Mouse (Mus musculus): ENCODE results near the gene Rgs12.

Rgs12 gene

GRCm38 (mm10) chr5:34984933-34985332 is 35.7 kb downstream of the Rgs12 start:
- no peak for DNase-seq

GRCm38 (mm10) chr5:34985867-34986266 is 36.6 kb downstream of the Rgs12 start:
- DNase-seq: peak; percentile 80

- DNase-seq: no peak
Measured at GRCm38 (mm10) chr5:34987396-34987795, 38.2 kb downstream of the Rgs12 start.

DNA sequence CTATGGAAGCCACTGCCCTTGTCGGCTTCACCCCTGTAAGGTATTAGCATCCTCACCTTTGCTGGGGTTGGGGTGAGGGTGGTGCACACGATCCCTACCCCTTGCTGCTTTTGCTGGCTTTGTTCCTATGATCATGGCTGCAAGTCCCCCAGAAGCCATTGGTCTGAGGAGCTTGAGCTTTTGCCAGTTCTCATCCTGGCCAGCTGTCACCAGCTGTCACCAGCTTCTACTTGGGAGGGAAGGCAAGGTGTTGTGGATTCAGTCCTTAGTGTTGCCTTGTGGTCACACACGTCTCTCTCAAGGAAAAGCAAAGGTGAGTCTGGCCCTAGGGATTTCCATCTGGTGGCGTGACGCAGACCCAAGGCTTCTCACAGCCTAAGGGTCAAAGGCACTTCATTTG is 39.4 kb downstream of the Rgs12 start:
- peak; percentile 65 for DNase-seq

- DNase-seq: no peak
Measured at GRCm38 (mm10) chr5:34989321-34989772, 40.1 kb downstream of the Rgs12 start.

- no peak for DNase-seq
Measured at GRCm38 (mm10) chr5:34998754-34999153, 49.5 kb downstream of the Rgs12 start.

DNA sequence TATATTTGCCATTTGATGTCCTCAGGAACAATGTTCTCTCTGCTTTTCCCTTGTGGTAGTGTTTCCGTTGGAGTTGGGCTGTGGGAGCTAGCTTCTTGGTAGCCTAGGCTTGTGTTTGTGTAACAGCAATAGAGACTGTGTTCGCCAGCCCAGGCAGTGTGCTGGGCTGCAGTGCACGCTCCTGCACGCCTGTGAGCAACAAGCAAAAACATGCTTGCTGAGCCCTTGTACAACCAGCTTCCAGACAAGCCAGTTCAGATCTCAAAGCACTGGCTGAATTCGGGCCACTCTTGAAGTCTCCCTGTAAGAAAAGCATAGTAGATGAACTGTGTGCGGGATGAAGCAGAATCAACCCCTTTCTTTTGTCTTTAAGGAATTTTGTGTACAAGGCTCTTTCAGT is 50.0 kb downstream of the Rgs12 start:
- DNase-seq: no peak

GRCm38 (mm10) chr5:35000323-35000722 is 51.1 kb downstream of the Rgs12 start:
- DNase-seq: no peak

DNA sequence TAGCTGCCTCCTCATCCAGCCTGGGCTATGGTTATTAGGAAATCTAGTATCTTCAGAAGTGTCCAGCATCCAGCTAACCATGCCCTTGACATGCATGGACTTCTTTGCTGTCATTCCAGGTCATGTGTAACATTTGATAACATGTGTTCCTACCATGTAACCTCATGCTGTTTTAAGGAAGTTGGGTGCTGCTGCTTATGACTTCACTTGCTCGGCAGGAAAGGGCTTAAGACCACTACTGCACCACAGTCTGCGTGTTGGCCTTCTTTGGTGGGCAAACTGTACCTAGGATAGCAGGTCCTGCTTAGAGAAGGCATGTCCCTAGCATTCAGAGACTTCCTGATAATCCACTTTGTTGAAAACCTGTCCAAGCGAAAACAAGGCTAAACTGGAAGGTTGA is 51.9 kb downstream of the Rgs12 start:
- no peak for DNase-seq

DNA sequence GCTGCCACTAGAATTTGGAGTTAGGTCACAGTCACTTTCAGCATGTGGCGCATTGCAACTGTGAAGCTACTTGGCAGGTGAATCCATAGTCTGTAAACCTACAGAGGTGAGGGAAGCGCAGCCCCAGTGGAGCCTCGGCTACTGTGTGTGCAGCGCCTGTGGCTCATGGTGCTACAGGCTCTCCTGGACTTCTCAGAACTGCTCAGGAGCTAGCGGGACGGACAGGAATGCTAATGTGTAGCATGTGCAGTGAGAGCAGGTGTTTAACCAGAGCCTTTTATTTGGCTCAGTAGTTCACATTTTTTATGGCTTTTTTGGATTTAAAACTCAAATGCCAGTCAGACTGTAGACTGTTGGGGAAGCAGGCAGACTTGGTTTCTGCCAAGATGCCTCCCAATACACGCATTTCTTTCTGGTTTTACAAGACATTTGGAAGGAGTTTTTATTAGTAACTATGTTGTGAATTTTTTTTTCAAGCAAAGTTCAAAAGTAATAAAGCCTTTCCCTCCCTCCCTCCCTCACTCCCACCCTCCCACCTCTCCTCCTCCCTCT is 54.4 kb downstream of the Rgs12 start:
- DNase-seq: no peak

DNA sequence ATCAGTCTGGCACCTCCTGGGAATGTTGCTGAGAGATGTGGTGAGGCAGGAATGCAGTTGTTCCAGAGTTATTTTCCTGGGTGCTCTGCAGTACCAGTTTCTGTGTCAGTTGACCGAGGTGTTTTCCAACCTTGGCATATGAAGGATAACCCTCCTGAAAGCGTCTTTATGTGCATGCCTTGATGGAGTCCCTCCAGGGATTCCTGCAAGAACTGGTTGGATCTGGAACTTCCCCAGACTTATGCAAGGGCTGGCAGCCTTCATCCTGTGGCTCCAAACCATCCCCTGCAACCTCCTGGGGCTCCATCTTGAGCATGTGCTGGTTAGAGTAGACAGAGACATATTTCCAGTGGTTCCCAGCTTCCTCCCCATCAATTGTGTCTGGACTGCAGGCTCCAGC is 55.5 kb downstream of the Rgs12 start:
- no peak for DNase-seq

DNA sequence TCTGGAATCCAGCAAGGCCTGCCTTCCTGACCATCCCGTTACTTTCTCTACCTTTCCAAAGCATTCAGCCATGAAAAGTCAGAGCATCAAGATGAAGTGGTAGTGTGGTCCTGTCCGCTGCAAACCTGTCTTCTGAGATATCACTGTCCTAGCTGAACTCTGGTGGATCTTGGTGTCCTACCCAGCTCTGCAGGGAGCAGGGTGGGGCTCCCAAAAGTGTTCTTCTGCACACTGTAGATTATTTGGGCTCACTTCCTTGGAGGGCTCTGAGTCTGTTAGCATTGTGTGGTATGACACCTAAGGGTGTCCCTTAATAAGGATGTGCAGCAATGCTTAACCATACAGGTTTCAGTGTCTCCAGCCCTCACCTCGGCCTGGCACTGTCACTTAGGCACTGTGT is 56.4 kb downstream of the Rgs12 start:
- no peak for DNase-seq

GRCm38 (mm10) chr5:35006599-35006998 is 57.4 kb downstream of the Rgs12 start:
- peak; percentile 48 for DNase-seq

DNA sequence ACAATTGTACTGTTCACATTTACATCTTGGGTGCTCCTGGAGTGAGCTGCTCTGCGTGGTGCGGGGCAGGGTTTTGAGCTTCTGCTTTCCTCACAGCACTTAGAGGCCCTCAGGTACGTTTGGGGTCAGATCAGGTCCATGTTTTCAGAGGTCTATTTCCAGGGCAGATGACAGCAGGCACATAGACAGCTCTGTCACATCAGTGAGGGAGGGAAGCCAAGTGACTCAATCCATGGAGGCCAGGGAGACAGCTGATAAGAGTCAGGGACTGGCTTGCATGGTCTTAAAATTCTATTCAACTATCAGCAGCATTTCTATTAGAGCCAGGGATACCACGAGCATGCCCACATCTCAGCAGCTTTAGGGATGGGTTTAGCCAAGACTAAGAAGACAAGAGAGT is 59.9 kb downstream of the Rgs12 start:
- DNase-seq: no peak

- no peak for DNase-seq
Measured at GRCm38 (mm10) chr5:35010656-35011055, 61.4 kb downstream of the Rgs12 start.

GRCm38 (mm10) chr5:35011156-35011923 is 62.1 kb downstream of the Rgs12 start:
- no peak for DNase-seq

DNA sequence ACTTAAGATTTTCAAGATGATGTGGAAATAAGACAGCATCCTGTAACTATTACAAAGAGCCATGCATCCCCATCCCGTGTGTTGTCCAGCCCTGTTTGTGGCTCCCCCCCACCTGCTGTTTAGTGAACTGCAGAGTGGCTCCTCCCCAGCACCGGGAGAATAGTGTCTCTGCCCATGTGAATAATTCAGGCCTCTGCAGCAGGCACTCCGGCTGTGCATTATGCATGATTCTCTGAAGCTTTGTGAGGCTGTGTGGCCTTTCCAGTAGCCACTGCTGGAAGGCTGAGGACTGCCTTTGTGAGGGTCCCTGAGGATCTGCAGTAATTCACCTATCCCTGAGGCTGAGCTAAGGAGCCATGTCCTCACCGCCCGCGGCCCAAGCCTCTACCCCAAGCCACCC is 64.8 kb downstream of the Rgs12 start:
- no peak for DNase-seq

DNA sequence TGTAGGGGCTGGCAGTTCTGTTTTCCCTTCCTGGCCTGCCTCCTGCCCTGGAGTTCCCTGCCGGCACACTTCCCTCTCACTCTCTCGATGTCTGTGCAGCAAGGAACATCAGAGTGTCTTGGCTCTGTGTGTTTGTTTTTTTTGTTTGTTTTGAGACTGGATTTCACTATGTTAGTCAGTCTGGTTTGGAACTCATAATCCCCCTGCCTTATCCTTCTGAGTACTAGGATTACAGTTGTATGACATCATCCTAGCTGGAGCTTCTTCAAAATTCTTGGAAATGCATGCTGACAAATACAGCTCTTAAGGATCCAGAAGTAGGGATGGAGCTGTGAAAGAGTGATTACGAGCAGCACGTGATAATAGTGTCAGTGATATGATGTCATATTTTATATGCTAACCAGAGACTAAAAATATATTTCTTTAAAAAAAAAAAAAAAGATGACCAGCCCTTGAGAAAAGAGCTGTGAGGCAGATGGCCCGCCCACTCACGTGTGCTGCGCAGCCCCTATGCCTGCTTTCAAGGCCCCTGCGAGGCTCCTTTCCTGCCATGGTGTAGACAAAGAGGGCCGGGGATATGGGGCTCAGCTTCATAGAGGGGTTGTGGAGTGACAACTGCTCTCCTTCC is 70.5 kb downstream of the Rgs12 start:
- no peak for DNase-seq

- no peak for DNase-seq
Measured at GRCm38 (mm10) chr5:35020410-35021241, 71.4 kb downstream of the Rgs12 start.

GRCm38 (mm10) chr5:35024975-35025374 is 75.7 kb downstream of the Rgs12 start:
- peak; percentile 70 for DNase-seq

DNA sequence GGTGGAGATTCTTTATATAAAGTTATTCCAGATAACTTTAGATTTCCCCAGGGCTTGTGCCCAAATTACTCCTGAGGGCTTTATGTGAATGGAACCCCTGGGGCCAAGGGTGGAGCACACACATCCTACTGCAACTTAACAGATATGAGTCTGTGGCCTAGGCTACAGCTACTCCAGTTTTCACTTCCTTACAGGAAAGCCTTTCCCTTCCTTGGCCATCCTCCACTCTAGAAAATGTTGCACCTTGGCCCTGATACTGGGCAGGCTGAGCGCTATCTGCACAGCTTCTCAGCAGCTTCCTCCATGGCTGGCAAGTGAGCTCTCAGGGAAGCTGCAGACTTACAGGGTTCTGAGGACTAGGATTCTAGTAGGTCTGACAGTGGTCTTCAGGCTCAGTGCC is 80.1 kb downstream of the Rgs12 start:
- DNase-seq: no peak

- DNase-seq: no peak
Measured at GRCm38 (mm10) chr5:35029755-35030154, 80.5 kb downstream of the Rgs12 start.

DNA sequence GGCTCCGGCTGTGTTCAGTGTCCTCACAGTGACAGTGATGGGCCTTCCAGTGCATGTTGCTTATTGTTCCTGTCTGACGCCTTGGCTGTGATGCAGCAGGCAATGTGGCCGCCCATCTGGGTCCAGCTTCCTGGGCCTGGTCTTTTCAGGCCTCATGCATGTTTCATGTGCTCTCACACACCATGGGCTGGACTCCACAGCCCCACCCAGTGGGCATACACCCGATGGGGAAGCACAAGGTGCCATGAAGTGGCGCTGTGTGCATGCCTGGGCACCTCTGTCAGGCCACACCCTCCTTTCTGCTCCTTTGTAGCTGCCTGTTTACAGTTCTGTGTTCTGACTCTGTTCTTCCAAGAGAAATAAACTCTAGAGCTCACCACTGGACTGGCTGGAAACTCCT is 83.8 kb downstream of the Rgs12 start:
- DNase-seq: peak; percentile 66
